Mouse (Mus musculus) right cerebral cortex, postnatal 4 days (tissue): Measurements from ENCODE around the gene Nppc.

Experiments
- DNase-seq: peaks from one replicate; pipeline ENCODE4 v3.0.0-alpha.2; 2022

Nppc gene

GRCm38 (mm10) chr1:86670279-86671038 is at the start of gene Nppc:
Gene Nppc, minus strand, starts transcription at chr1:86670571.
- peak; percentile 73 for DNase-seq

GRCm38 (mm10) chr1:86719391-86719790 is 49.0 kb upstream of the Nppc start:
- no peak for DNase-seq

- DNase-seq, result no peak
Measured at GRCm38 (mm10) chr1:86718190-86718589, 47.8 kb upstream of the Nppc start.

GRCm38 (mm10) chr1:86713054-86713453 is 42.7 kb upstream of the Nppc start:
- no peak for DNase-seq

DNA sequence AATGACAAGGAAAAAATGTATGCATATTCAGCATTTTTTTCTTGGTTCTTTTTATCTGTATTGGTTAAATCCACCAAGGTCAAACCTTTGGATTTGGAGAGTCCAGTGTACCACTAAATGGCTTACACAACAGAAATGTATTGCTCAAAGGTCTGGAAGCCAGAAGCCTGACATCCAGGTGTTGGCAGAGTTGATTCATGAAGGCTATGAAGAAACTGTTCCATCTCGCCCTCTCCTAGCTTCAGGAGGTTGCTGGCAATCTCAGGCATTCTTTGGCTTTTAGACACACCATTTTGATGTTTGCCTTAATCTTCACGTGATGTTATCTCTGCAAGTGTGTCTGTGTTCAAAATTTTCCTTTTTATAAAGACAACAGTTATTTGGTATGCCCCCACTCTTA is 41.7 kb upstream of the Nppc start:
- no peak for DNase-seq

DNA sequence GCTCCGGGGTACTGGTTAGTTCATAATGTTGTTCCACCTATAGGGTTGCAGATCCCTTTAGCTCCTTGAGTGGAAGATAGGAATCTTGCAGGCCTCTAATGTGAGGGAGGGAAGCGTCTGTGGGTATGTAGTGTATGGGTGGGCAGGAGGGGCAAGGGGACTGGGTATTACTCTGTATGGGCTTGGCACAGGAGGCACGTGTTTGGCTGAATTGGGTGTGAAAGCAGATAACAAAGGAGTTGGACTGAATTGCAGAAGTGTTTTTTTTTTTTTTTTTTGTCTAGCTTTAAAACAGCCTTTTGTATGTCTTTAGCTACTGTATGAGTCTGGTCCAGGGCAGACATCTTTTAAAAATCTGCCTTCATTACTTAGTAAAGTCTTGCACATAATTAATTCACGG is 39.2 kb upstream of the Nppc start:
- no peak for DNase-seq

DNA sequence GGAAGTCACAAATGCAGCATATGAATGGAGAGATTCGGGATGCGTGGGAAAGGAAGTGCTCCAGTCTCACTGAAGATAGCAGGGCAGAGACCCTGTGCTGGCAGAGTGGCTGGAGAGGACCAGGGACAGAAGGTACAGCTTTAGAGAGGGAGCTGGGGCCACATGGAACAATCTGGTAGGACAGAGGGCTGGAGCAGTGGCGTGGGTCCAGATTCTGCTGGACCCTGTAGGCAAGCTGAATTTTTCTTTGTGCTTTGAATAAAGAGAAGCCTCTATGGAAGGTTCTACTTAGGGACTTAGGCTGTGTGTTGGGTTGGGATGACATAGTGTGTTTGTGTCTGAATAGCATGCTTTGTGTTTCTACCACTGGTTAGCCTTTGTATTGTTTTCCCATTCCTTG is 35.1 kb upstream of the Nppc start:
- no peak for DNase-seq

GRCm38 (mm10) chr1:86703965-86704326 is 33.6 kb upstream of the Nppc start:
- DNase-seq, result no peak

GRCm38 (mm10) chr1:86703300-86703964 is 33.1 kb upstream of the Nppc start, which contains the start of gene Dis3l2:
Gene Dis3l2, plus strand, starts transcription at chr1:86703808.
- DNase-seq, result peak; percentile 87

DNA sequence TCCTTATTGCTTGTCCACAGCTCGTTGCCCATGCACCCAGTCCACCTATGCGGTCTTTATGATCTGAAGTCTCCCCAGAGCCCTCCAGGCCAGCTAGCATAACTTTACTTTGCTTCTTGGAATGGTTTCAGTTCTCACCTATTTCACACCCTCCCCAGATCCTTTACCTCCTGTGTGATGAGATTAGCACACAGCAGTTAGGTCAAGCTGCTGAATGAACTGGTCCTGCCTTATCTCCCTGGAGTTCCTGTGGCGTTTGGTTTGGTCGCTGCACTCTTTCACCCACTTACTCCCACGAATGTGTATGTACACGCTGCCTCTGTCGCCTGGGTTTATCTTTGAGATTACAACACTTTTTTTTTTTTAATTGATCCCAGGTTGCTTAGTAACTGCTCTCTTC is 30.0 kb upstream of the Nppc start:
- DNase-seq, result no peak

GRCm38 (mm10) chr1:86699346-86700136 is 29.2 kb upstream of the Nppc start:
- DNase-seq, result no peak

GRCm38 (mm10) chr1:86698721-86699120 is 28.4 kb upstream of the Nppc start:
- no peak for DNase-seq

DNA sequence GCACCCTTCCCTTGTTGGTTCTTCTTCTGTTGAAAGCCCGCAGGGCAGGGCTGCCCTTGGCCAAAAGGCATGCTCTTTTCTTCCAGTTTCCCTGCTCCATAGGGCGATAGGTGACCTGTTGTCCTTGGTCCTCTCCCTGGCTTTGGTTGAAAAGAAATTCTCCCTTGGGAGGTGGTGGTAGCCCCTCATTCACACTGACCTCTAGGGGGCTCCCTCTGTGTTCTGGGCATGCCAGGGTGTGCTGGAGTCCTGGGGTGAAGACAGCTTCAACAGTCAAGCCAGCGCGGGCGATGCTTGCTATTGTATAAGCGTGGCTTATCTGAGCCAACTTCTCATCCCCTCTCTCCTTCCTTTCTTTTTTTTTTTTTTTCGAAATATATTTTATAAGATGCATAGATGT is 26.6 kb upstream of the Nppc start:
- no peak for DNase-seq

GRCm38 (mm10) chr1:86691027-86691426 is 20.7 kb upstream of the Nppc start:
- DNase-seq, result no peak

DNA sequence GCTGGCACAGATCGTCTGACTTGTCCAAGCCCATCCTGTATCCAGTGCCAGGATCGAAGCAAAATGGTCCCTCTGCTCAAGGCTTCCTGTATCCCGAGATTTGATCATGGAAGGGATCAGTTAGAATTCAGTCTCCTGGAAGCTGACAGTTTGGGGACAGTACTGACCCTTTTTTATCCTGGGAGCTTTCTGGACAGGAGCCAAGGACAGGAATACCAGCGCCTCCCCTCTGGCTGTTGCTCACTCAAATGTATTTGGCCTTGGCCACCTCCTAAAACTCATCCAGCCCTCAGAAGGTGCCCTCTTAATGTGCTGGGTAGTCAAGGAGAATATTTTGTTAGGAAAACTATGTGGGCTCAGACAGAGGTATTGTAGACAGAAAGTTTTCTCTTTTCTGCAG is 16.9 kb upstream of the Nppc start:
- DNase-seq, result no peak

- DNase-seq, result no peak
Measured at GRCm38 (mm10) chr1:86678667-86679066, 8.3 kb upstream of the Nppc start.

- DNase-seq, result no peak
Measured at GRCm38 (mm10) chr1:86677624-86678023, 7.3 kb upstream of the Nppc start.

DNA sequence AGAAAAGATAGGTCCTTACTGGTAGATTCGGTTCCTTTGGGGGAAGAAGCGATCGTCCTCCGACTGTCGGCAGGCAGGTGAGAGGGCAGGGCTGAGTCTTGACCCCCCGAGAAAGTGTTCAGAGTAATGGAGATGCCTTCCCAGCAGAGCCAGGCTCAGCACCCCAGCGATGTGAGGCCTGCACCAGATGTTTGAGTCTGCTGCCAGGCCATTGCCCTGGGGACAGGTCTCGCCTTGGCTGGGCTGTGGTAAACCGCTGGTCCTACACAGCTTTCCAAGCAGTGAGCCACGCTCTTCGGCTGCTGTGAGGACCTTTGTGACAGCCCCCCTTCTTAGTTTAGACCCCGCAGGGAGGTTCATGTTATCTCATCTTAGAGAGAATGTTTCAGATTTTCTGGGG is 4.8 kb upstream of the Nppc start:
- DNase-seq, result no peak

- no peak for DNase-seq
Measured at GRCm38 (mm10) chr1:86674385-86674784, 4.0 kb upstream of the Nppc start.

DNA sequence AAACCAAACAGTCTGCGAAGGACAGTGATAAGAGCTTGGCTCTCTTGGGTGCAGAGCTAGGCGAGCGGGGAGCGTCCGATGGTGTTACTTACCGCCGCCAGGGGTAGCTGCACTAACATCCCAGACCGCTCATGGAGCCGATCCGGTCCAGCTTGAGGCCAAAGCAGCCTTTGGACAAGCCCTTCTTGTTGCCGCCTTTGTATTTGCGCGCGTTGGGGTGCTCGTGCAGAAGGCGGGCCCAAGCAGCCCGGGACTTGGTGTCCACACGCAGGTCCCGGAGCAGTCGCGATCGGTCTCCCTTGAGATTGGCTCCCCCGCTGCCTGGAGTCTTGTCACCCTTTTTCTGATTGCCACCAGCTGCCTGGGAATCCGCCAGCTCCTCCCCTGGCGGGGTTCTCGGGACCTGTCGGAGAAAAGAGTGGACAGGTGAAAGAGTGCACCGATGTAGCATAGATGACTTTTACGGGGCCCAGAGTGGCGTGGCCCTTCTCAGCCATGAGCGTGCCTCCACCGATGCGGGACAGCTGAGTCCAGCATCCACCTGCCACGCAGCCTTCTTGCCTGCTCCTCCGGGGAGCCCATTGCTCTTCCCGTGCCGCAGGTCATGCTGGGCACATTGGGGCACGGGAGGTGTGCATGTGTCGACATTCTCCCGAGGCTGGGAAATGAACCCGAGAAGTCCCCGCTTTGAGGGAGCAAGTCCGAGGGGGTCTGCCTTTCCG is 658 bp downstream of the Nppc start:
- DNase-seq, result peak; percentile 69

GRCm38 (mm10) chr1:86665091-86665490 is 5.3 kb downstream of the Nppc start:
- DNase-seq, result no peak

- DNase-seq, result no peak
Measured at GRCm38 (mm10) chr1:86657071-86657470, 13.3 kb downstream of the Nppc start.

DNA sequence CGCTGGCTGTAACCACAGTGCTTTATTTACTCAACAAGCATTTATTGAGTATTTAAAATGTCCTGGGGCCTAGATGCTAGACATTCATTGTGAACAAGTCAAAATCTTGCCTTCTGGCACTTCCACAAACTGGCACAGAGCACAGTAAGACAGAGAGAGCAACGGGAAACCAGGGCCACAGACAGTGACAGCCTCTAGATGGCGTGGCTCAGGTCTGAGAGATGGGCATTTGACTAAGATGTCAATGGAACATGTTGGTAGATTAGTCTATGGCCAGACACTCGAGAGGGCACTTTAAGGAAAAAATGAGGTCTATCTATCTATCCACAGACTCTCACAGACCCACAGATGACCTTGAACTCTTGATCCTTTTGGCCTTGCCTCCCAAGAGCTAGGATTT is 17.7 kb downstream of the Nppc start:
- DNase-seq, result no peak
